8 mouse cellular contexts compared by ENCODE assay signal in the genomic region with DNA sequence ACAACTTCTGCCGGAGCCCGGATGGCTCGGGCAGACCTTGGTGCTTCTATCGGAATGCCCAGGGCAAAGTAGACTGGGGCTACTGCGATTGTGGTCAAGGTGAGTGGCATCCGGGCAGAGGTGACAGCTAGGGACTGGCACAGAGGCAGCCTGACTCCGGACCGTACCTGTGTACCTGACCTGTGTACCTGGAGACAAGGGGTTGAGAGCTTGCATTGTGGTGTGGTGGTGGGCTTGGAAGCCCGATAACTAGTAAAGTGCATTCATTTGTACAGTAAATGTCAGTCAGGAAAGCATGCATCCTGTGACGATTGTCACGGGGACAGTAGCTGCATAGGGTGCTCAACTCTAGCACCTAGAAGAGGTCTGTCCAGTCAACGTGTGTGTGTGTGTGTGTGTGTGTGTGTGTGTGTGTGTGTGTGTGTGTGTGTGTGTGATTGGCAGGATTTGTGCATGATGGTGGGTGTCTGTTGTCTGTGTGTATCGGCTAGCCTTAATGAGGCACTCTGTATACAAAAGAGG. TPM values are rescaled to one million over a fixed set of nuclear protein-coding genes. Genes with fewer than 3 reads are reported as not detected.
DNase-seq lines count a peak whose midpoint lies in the region; ATAC-seq and TF ChIP-seq lines count a peak whose summit lies in the region.

No protein-coding gene starts in this region.

- 11% methylated on average over 13 of the region's 13 CpGs for WGBS in heart, embryonic 12.5 days
- 7% methylated on average over 13 of the region's 13 CpGs for WGBS in forebrain, embryonic 12.5 days
- WGBS in kidney, postnatal 0 days = 10% methylated on average over 13 of the region's 13 CpGs
- WGBS in midbrain, postnatal 0 days = 5% methylated on average over 13 of the region's 13 CpGs

- TF ChIP-seq EP300 in ES-Bruce4 (IDR thresholded peaks at IDR 0.05; ENCODE audit: insufficient read depth, low read depth, low read length) = no peak

- H3K27ac ChIP-seq in heart, embryonic 12.5 days (ENCODE audit: poor library complexity, severe bottlenecking) = no peak overlapping the region
- no peak overlapping the region for H3K27ac ChIP-seq in ES-Bruce4 (ENCODE audit: insufficient read depth, low read length)
- H3K27ac ChIP-seq in forebrain, embryonic 12.5 days = no peak overlapping the region
- no peak overlapping the region for H3K27ac ChIP-seq in kidney, postnatal 0 days
- H3K27ac ChIP-seq in midbrain, postnatal 0 days (ENCODE audit: low read depth, low read length) = no peak overlapping the region

- H3K4me3 ChIP-seq in heart, embryonic 12.5 days = peak overlapping the region; percentile 71
- H3K4me3 ChIP-seq in ES-Bruce4 (ENCODE audit: low read depth, low read length) = peak overlapping the region; percentile 56
- H3K4me3 ChIP-seq in forebrain, embryonic 12.5 days (replicated peaks) = peak overlapping the region; percentile 78
- peak overlapping the region; percentile 70 for H3K4me3 ChIP-seq in kidney, postnatal 0 days (replicated peaks; ENCODE audit: low read depth, low read length)
- peak overlapping the region; percentile 85 for H3K4me3 ChIP-seq in midbrain, postnatal 0 days (ENCODE audit: low read depth, low read length)

- H3K27me3 ChIP-seq in heart, embryonic 12.5 days (replicated peaks) = peaks cover 28% of the 10 kb centered on the region
- peaks cover 17% of the 10 kb centered on the region; the same call in 1 of the 2 replicates for H3K27me3 ChIP-seq in ES-Bruce4 (ENCODE audit: control insufficient read depth, insufficient read depth, low read length, poor library complexity, severe bottlenecking)
- peaks cover 43% of the 10 kb centered on the region for H3K27me3 ChIP-seq in forebrain, embryonic 12.5 days
- H3K27me3 ChIP-seq in kidney, postnatal 0 days (ENCODE audit: insufficient read depth, low read length) = no peaks in the 10 kb centered on the region
- H3K27me3 ChIP-seq in midbrain, postnatal 0 days (ENCODE audit: insufficient read depth, low read length) = 0 out of 2 replicates have a peak, but pooled peaks cover 3% of the 10 kb centered on the region

- H3K4me2 ChIP-seq in heart, embryonic 12.5 days = peak overlapping the region; percentile 99
- H3K4me2 ChIP-seq in forebrain, embryonic 12.5 days = peak overlapping the region; percentile 100
- H3K4me2 ChIP-seq in kidney, postnatal 0 days (ENCODE audit: low read length) = peak overlapping the region; percentile 100
- peak overlapping the region; percentile 90 for H3K4me2 ChIP-seq in midbrain, postnatal 0 days (ENCODE audit: low read depth, low read length, poor library complexity, severe bottlenecking)

- no peak for TF ChIP-seq POLR2A in ES-Bruce4 (IDR thresholded peaks at IDR 0.05; ENCODE audit: insufficient read depth, low read length)

- H3K9ac ChIP-seq in heart, embryonic 12.5 days = peak overlapping the region; percentile 75
- no peak overlapping the region for H3K9ac ChIP-seq in ES-Bruce4 (ENCODE audit: low read depth, poor library complexity, severe bottlenecking)
- peak overlapping the region; percentile 61 for H3K9ac ChIP-seq in forebrain, embryonic 12.5 days
- peak overlapping the region; percentile 57 for H3K9ac ChIP-seq in kidney, postnatal 0 days (ENCODE audit: low read depth, low read length)
- peak overlapping the region; percentile 73 for H3K9ac ChIP-seq in midbrain, postnatal 0 days (replicated peaks; ENCODE audit: low read length, poor library complexity, severe bottlenecking)

- H3K9me3 ChIP-seq in heart, embryonic 12.5 days (replicated peaks) = no peaks in the 10 kb centered on the region
- H3K9me3 ChIP-seq in ES-Bruce4 (replicated peaks; ENCODE audit: control insufficient read depth, insufficient read depth, low read length, poor library complexity, severe bottlenecking) = no peaks in the 10 kb centered on the region
- H3K9me3 ChIP-seq in forebrain, embryonic 12.5 days = no peaks in the 10 kb centered on the region
- H3K9me3 ChIP-seq in kidney, postnatal 0 days (replicated peaks; ENCODE audit: low read length) = no peaks in the 10 kb centered on the region
- no peaks in the 10 kb centered on the region for H3K9me3 ChIP-seq in midbrain, postnatal 0 days (ENCODE audit: low read length)

- DNase-seq in heart, postnatal 36 days = no peak
- no peak for DNase-seq in kidney, postnatal 0 days (ENCODE audit: low spot score)
- no peak for DNase-seq in midbrain, postnatal 0 days (ENCODE audit: low spot score)
- no peak for DNase-seq in frontal cortex, postnatal 10 days (ENCODE audit: low spot score in 2 of 2)

- no peak for TF ChIP-seq CTCF in ES-Bruce4 (IDR thresholded peaks at IDR 0.05; ENCODE audit: low read depth, low read length)
- no peak for TF ChIP-seq CTCF in kidney, postnatal 0 days (IDR thresholded peaks at IDR 0.05; ENCODE audit: low read depth)
- TF ChIP-seq CTCF in midbrain, postnatal 0 days (IDR thresholded peaks at IDR 0.05) = no peak

- peaks cover 11% of the 10 kb centered on the region for H3K4me1 ChIP-seq in heart, embryonic 12.5 days (replicated peaks)
- H3K4me1 ChIP-seq in ES-Bruce4 (ENCODE audit: control insufficient read depth, insufficient read depth, low read length) = no peaks in the 10 kb centered on the region
- peaks cover 22% of the 10 kb centered on the region for H3K4me1 ChIP-seq in forebrain, embryonic 12.5 days
- H3K4me1 ChIP-seq in kidney, postnatal 0 days (replicated peaks; ENCODE audit: insufficient read depth, low read length) = no peaks in the 10 kb centered on the region; the same call in 1 of the 2 replicates
- H3K4me1 ChIP-seq in midbrain, postnatal 0 days (ENCODE audit: insufficient read depth, low read length) = peaks cover 3% of the 10 kb centered on the region; the same call in 1 of the 2 replicates

- no peaks in the 10 kb centered on the region for H3K36me3 ChIP-seq in heart, embryonic 12.5 days
- H3K36me3 ChIP-seq in ES-Bruce4 (ENCODE audit: control insufficient read depth, insufficient read depth, low read length, poor library complexity, severe bottlenecking) = no peaks in the 10 kb centered on the region
- no peaks in the 10 kb centered on the region for H3K36me3 ChIP-seq in forebrain, embryonic 12.5 days (replicated peaks)
- H3K36me3 ChIP-seq in kidney, postnatal 0 days (ENCODE audit: insufficient read depth, low read length) = no peaks in the 10 kb centered on the region
- H3K36me3 ChIP-seq in midbrain, postnatal 0 days (ENCODE audit: insufficient read depth, low read length) = no peaks in the 10 kb centered on the region

- peak; percentile 16; the same call in 1 of the 2 replicates for ATAC-seq in heart, embryonic 12.5 days (ENCODE audit: insufficient number of reproducible peaks, low FRiP score)
- ATAC-seq in forebrain, embryonic 12.5 days (ENCODE audit: low FRiP score) = peak; percentile 59
- ATAC-seq in kidney, postnatal 0 days (replicated peaks; ENCODE audit: low FRiP score, low read depth) = peak; percentile 67
- ATAC-seq in midbrain, postnatal 0 days (ENCODE audit: low FRiP score) = peak; percentile 45
- no peak for ATAC-seq in monocyte, adult 5-6 weeks (replicated peaks; ENCODE audit: insufficient number of reproducible peaks, low FRiP score, low TSS enrichment, poor library complexity, severe bottlenecking)

- intact Hi-C loops in heart, postnatal 36 days (cut with DNase I) = no loop called here

RNA-seq across cellular contexts. Expression of gene Prss12, which starts 0.9 kb away (rescaled TPM):
- 1.5 and 1.6 TPM in 2 replicates for polyA plus RNA-seq in heart, embryonic 12.5 days (2016; fragmentation: Nextera tagmentation; extraction: Ambion mirVana)
- under 1 TPM; 0.54 to 0.58 TPM for total RNA-seq in heart, postnatal 36 days (2021)
- polyA plus RNA-seq in ES-Bruce4 (2011; ENCODE audit: insufficient read depth, insufficient read length, low read depth, missing spikeins) = 0.30 and 0.50 TPM in 2 replicates
- 1.7 and 3.1 TPM in 2 replicates for polyA plus RNA-seq in forebrain, embryonic 12.5 days (2016; fragmentation: Nextera tagmentation; extraction: Ambion mirVana)
- polyA plus RNA-seq in kidney, postnatal 0 days (2015; fragmentation: Nextera tagmentation; extraction: Ambion mirVana) = 6.3 and 7.0 TPM in 2 replicates
- 8.2 and 14.1 TPM in 2 replicates for total RNA-seq in midbrain, postnatal 0 days (2014; rRNA removed)
- polyA plus RNA-seq in midbrain, postnatal 0 days (2015; fragmentation: Nextera tagmentation; extraction: Ambion mirVana) = 12.6 and 13.4 TPM in 2 replicates
- 0.76 TPM in 1 of 3 replicates, not detected in the others for total RNA-seq in monocyte, adult 5-6 weeks (2017)
